Mouse (Mus musculus) forebrain, embryonic 12.5 days (tissue): ENCODE data around the gene Polr3b. TPM values are rescaled to one million over a fixed set of nuclear protein-coding genes. Genes with fewer than 3 reads are reported as not detected.

Experiments
- ATAC-seq: fragments of 200-750 bp; cut with Nextera tagmentation; 2 replicates; pipeline ENCODE4 v1.8.0; 2017; ENCODE audit warnings: moderate TSS enrichment; ENCODE audit not compliant: low FRiP score
- H3K27ac ChIP-seq: fragments of 300-500 bp; sonication (generic); 2 replicates; pipeline ENCODE4 v1.5.1; 2016; ENCODE audit warnings: mild to moderate bottlenecking
- H3K27me3 ChIP-seq: fragments of 300-500 bp; sonication (generic); 2 replicates; pipeline ENCODE4 v1.6.1; 2016; ENCODE audit warnings: mild to moderate bottlenecking
- H3K36me3 ChIP-seq: fragments of 300-500 bp; sonication (generic); replicated peaks from 2 replicates; pipeline ENCODE4 v1.6.1; 2016; ENCODE audit warnings: mild to moderate bottlenecking
- H3K4me1 ChIP-seq: fragments of 300-500 bp; sonication (generic); 2 replicates; pipeline ENCODE4 v1.6.1; 2016
- H3K4me2 ChIP-seq: fragments of 300-500 bp; sonication (generic); 2 replicates; pipeline ENCODE4 v1.6.1; 2016; ENCODE audit warnings: mild to moderate bottlenecking, moderate library complexity
- H3K4me3 ChIP-seq: fragments of 300-500 bp; sonication (generic); replicated peaks from 2 replicates; pipeline ENCODE4 v1.5.1; 2016; ENCODE audit warnings: mild to moderate bottlenecking
- H3K9ac ChIP-seq: fragments of 300-500 bp; sonication (generic); 2 replicates; pipeline ENCODE4 v1.6.1; 2016; ENCODE audit warnings: mild to moderate bottlenecking
- H3K9me3 ChIP-seq: fragments of 300-500 bp; sonication (generic); 2 replicates; pipeline ENCODE4 v1.6.1; 2016
- WGBS: fragments of 180-500 bp; shearing (Covaris S2); methylation state at CpG from one replicate; pipeline ENCODE4 v1.1.7; 2016; 5-methylcytosine and 5-hydroxymethylcytosine counted together
- polyA plus RNA-seq: library from polyadenylated mRNA; unstranded; fragments of >200 nt; fragmentation: Nextera tagmentation; extraction: Ambion mirVana; gene quantifications from 2 replicates; pipeline ENCODE4 v1.2.1, GENCODE M21; 2016

The Polr3b gene
- 17.7 and 18.0 TPM in 2 replicates for polyA plus RNA-seq

- H3K27me3 ChIP-seq, result no peaks in the 10 kb centered on the region
- peak within 1 kb of the TSS; percentile 95 for H3K27ac ChIP-seq
- peak; percentile 96 for ATAC-seq
- 9% methylated on average over 53 of the region's 53 CpGs for WGBS
- H3K4me3 ChIP-seq, result peak within 1 kb of the TSS; percentile 71
- H3K4me2 ChIP-seq, result peak within 1 kb of the TSS; percentile 78
- peak within 1 kb of the TSS; percentile 68 for H3K9ac ChIP-seq
- H3K36me3 ChIP-seq, result no peaks in the 10 kb centered on the region
- H3K4me1 ChIP-seq, result peaks cover 17% of the 10 kb centered on the region
- no peaks in the 10 kb centered on the region for H3K9me3 ChIP-seq
Measured at GRCm38 (mm10) chr10:84621826-84622790, at the start of gene Polr3b. TSS of gene Polr3b (plus strand) at chr10:84622292.

DNA sequence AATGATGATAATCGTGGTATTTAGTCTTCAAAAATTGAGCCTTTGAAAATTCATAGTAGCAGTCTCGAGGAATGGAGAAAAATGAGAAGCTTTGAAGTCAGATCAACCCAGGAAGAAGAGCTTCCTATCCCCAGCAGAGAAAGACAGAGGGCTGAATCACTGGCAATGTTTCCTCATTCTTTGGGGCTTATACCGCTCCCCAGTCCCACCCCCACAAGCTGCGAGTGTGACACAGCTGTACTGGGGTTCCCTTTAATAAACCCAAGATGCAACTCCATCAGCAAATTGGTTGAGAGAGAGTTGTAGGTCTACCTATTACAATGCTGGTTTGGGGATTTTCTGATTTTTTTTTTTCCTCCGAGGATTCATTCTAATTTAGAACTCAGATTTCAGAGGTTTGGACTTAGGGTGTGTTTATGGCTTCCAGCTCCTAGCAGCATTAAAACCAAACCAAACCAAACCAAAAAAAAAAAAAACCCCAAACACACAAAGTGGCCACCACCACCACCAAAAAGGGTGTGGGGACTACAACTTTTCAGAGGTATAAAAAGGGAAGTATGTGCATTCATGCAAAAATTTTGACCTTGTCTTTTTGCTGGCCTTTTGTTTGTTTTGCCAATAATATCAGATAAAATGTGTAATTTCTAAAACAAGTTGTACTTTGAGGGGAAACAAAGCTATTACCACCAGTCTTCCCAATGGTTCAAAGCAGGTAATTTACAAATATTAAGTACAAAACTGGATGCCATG lies 48.2 kb upstream of the Polr3b start:
- WGBS, result 68% methylated on average over 5 of the region's 5 CpGs
- Histone ChIP-seq H3K36me3 (no peaks in the 10 kb centered on the region), H3K9me3 (no peaks in the 10 kb centered on the region), H3K27ac (no peak overlapping the region), H3K4me2 (no peak overlapping the region), H3K27me3 (peaks cover 25% of the 10 kb centered on the region), H3K9ac (no peak overlapping the region), H3K4me1 (peaks cover 12% of the 10 kb centered on the region), H3K4me3 (no peak overlapping the region)
- no peak for ATAC-seq

GRCm38 (mm10) chr10:84576029-84576394 lies 46.1 kb upstream of the Polr3b start:
- Histone ChIP-seq H3K9me3 (no peaks in the 10 kb centered on the region), H3K36me3 (no peaks in the 10 kb centered on the region), H3K4me2 (peak overlapping the region; percentile 98), H3K27ac (no peak overlapping the region), H3K27me3 (peaks cover 35% of the 10 kb centered on the region), H3K4me3 (peak overlapping the region; percentile 80), H3K4me1 (peaks cover 12% of the 10 kb centered on the region), H3K9ac (peak overlapping the region; percentile 12; the same call in 1 of the 2 replicates)
- ATAC-seq, result peak; percentile 80
- WGBS, result 1% methylated on average over 14 of the region's 14 CpGs

GRCm38 (mm10) chr10:84576395-84577070 lies 45.6 kb upstream of the Polr3b start, which contains the start of gene Tcp11l2:
TSS of gene Tcp11l2 (plus strand) at chr10:84576626.
- H3K4me1 ChIP-seq, result peaks cover 12% of the 10 kb centered on the region
- peak within 1 kb of the TSS; percentile 80 for H3K4me3 ChIP-seq
- no peaks in the 10 kb centered on the region for H3K9me3 ChIP-seq
- peaks cover 35% of the 10 kb centered on the region for H3K27me3 ChIP-seq
- under 1% methylated on average over 46 of the region's 46 CpGs for WGBS
- no peaks in the 10 kb centered on the region for H3K36me3 ChIP-seq
- peak; percentile 98 for ATAC-seq
- peak within 1 kb of the TSS; percentile 98 for H3K4me2 ChIP-seq
- H3K27ac ChIP-seq, result peak within 1 kb of the TSS; percentile 42; the same call in 1 of the 2 replicates
- H3K9ac ChIP-seq, result peak within 1 kb of the TSS; percentile 70

- no peaks in the 10 kb centered on the region for H3K9me3 ChIP-seq
- H3K9ac ChIP-seq, result peak overlapping the region; percentile 70
- peak overlapping the region; percentile 98 for H3K4me2 ChIP-seq
- ATAC-seq, result peak; percentile 49; the same call in 1 of the 2 replicates
- H3K36me3 ChIP-seq, result no peaks in the 10 kb centered on the region
- H3K4me1 ChIP-seq, result peaks cover 12% of the 10 kb centered on the region
- peak overlapping the region; percentile 80 for H3K4me3 ChIP-seq
- WGBS, result 5% methylated on average over 38 of the region's 38 CpGs
- H3K27me3 ChIP-seq, result peaks cover 35% of the 10 kb centered on the region
- H3K27ac ChIP-seq, result peak overlapping the region; percentile 42; the same call in 1 of the 2 replicates
Measured at GRCm38 (mm10) chr10:84577071-84577727, 44.9 kb upstream of the Polr3b start.

GRCm38 (mm10) chr10:84578738-84579137 lies 43.4 kb upstream of the Polr3b start:
- no peak for ATAC-seq
- Histone ChIP-seq H3K4me3 (no peak overlapping the region), H3K36me3 (no peaks in the 10 kb centered on the region), H3K9me3 (no peaks in the 10 kb centered on the region), H3K4me1 (peaks cover 12% of the 10 kb centered on the region), H3K27me3 (peaks cover 35% of the 10 kb centered on the region), H3K27ac (no peak overlapping the region), H3K9ac (no peak overlapping the region), H3K4me2 (no peak overlapping the region)
- 84% methylated on average over 10 of the region's 10 CpGs for WGBS

GRCm38 (mm10) chr10:84579527-84579926 lies 42.6 kb upstream of the Polr3b start:
- no peak overlapping the region for H3K9ac ChIP-seq
- H3K4me1 ChIP-seq, result peaks cover 12% of the 10 kb centered on the region
- no peak overlapping the region for H3K4me3 ChIP-seq
- no peak for ATAC-seq
- no peak overlapping the region for H3K4me2 ChIP-seq
- peaks cover 35% of the 10 kb centered on the region for H3K27me3 ChIP-seq
- no peaks in the 10 kb centered on the region for H3K9me3 ChIP-seq
- no peak overlapping the region for H3K27ac ChIP-seq
- 84% methylated on average over 2 of the region's 2 CpGs for WGBS
- H3K36me3 ChIP-seq, result no peaks in the 10 kb centered on the region

GRCm38 (mm10) chr10:84581191-84581590 lies 40.9 kb upstream of the Polr3b start:
- H3K4me3 ChIP-seq, result no peak overlapping the region
- no peak overlapping the region for H3K4me2 ChIP-seq
- H3K27ac ChIP-seq, result no peak overlapping the region
- peaks cover 31% of the 10 kb centered on the region for H3K27me3 ChIP-seq
- H3K36me3 ChIP-seq, result no peaks in the 10 kb centered on the region
- no peak overlapping the region for H3K9ac ChIP-seq
- WGBS, result 81% methylated on average over 8 of the region's 8 CpGs
- H3K4me1 ChIP-seq, result peaks cover 9% of the 10 kb centered on the region
- no peak for ATAC-seq
- no peaks in the 10 kb centered on the region for H3K9me3 ChIP-seq

DNA sequence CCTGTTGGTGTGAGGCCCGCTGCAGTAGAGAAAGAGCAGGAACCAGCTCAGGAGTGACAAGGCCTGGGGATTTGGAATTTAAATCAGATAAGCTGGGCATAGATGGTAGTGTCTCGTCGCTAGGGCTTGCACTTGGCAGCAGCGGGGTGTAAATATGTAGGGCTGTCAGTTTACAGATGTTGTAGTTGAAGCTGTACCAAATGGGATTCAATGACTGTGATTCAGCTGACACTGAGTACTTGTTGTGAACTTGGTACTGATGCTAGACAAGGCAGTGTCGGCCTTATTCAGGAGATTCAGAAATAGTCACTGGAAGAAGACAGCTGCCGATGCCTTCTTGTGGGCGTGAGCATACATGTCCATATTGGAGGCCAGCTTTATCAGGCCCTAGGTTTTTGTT lies 39.9 kb upstream of the Polr3b start:
- no peak for ATAC-seq
- no peaks in the 10 kb centered on the region for H3K9me3 ChIP-seq
- peaks cover 9% of the 10 kb centered on the region for H3K4me1 ChIP-seq
- H3K27me3 ChIP-seq, result peaks cover 30% of the 10 kb centered on the region
- H3K36me3 ChIP-seq, result no peaks in the 10 kb centered on the region
- H3K9ac ChIP-seq, result no peak overlapping the region
- 87% methylated on average over 7 of the region's 7 CpGs for WGBS
- no peak overlapping the region for H3K4me3 ChIP-seq
- H3K4me2 ChIP-seq, result no peak overlapping the region
- H3K27ac ChIP-seq, result no peak overlapping the region

- Histone ChIP-seq H3K4me1 (no peaks in the 10 kb centered on the region), H3K4me3 (no peak overlapping the region), H3K9me3 (no peaks in the 10 kb centered on the region), H3K9ac (no peak overlapping the region), H3K36me3 (no peaks in the 10 kb centered on the region), H3K4me2 (no peak overlapping the region), H3K27me3 (peaks cover 7% of the 10 kb centered on the region), H3K27ac (no peak overlapping the region)
- WGBS, result 79% methylated on average over 11 of the region's 11 CpGs
- ATAC-seq, result no peak
Measured at GRCm38 (mm10) chr10:84584451-84585293, 37.4 kb upstream of the Polr3b start.

DNA sequence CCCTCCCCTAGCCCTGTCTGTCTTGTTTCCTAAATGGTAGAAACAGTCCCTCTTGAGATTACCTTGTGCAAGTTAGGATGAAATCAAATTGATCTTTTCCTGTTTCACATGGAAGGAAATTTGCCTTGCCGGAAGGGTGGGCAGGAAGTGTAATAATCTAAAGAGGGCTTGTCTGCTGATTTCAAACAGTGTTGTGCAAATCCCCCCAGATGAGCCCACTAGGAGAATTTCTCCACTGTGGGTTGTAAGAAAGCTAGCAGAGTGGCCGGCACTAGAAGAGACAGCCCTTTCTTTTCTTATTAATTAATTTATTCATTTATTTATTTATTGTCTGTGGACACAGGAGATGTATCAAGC lies 36.8 kb upstream of the Polr3b start:
- Histone ChIP-seq H3K4me2 (no peak overlapping the region), H3K9ac (no peak overlapping the region), H3K27ac (no peak overlapping the region), H3K4me1 (no peaks in the 10 kb centered on the region), H3K27me3 (peaks cover 3% of the 10 kb centered on the region; the same call in 1 of the 2 replicates), H3K4me3 (no peak overlapping the region), H3K9me3 (no peaks in the 10 kb centered on the region), H3K36me3 (no peaks in the 10 kb centered on the region)
- no peak for ATAC-seq
- WGBS, result 89% methylated on average over 2 of the region's 2 CpGs
